Mouse (Mus musculus) CH12.LX (cell line): ENCODE results near the gene Runx2. TPM values are rescaled to one million over a fixed set of nuclear protein-coding genes. Genes with fewer than 3 reads are reported as not detected.

Experiments
- DNase-seq: peaks from one replicate; pipeline ENCODE4 v3.0.0-alpha.2; 2013; ENCODE audit errors: extremely low read depth
- H3K27ac ChIP-seq: 2 replicates; pipeline ENCODE4 v1.5.1; 2012; ENCODE audit warnings: low read depth, mild to moderate bottlenecking, control low read depth, moderate library complexity; ENCODE audit not compliant: insufficient read depth
- H3K27me3 ChIP-seq: replicated peaks from 2 replicates; pipeline ENCODE3; 2012; ENCODE audit warnings: inconsistent platforms
- H3K36me3 ChIP-seq, 2 experiments: replicated peaks in 1 of 2; 2 replicates each; pipeline versions ENCODE3 to v1.6.1; 2012; ENCODE audit warnings: inconsistent platforms in 1 of 2, low read length in 1 of 2, mild to moderate bottlenecking in 1 of 2, mixed read lengths in 1 of 2, moderate library complexity in 1 of 2; ENCODE audit not compliant: control insufficient read depth in 1 of 2, insufficient read depth in 1 of 2
- H3K4me1 ChIP-seq, 2 experiments: 2 replicates each; pipeline ENCODE4 v1.6.1; 2012; ENCODE audit warnings: inconsistent platforms in 1 of 2, moderate library complexity in 1 of 2; ENCODE audit not compliant: insufficient read depth in 2 of 2, control insufficient read depth in 1 of 2
- H3K4me2 ChIP-seq: 2 replicates; pipeline ENCODE4 v1.6.1; 2012; ENCODE audit warnings: low read depth, mild to moderate bottlenecking, control low read depth; ENCODE audit not compliant: poor library complexity, insufficient read depth, severe bottlenecking
- H3K4me3 ChIP-seq, 3 experiments: fragments of 150-350 bp in 1 of 3; sonication (generic) in 1 of 3; replicated peaks in 1 of 3; 2 replicates each; pipeline versions ENCODE3 to v1.5.1; 2011 to 2012; ENCODE audit warnings: low read depth in 2 of 3, low read length in 2 of 3, mild to moderate bottlenecking in 2 of 3, moderate library complexity in 2 of 3, control low read depth in 1 of 3, improper control_type of control experiment in 1 of 3, inconsistent platforms in 1 of 3, mixed read lengths in 1 of 3; ENCODE audit not compliant: poor library complexity in 1 of 3
- H3K79me2 ChIP-seq: replicated peaks from 2 replicates; pipeline ENCODE4 v1.6.1; 2012; ENCODE audit warnings: mild to moderate bottlenecking, moderate library complexity; ENCODE audit not compliant: control insufficient read depth, poor library complexity, insufficient read depth, severe bottlenecking; ENCODE audit errors: extremely low read depth
- H3K9ac ChIP-seq: 2 replicates; pipeline ENCODE4 v1.6.1; 2012; ENCODE audit warnings: low read depth, mild to moderate bottlenecking, control low read depth, moderate library complexity; ENCODE audit not compliant: insufficient read depth
- H3K9me3 ChIP-seq: replicated peaks from 2 replicates; pipeline ENCODE3; 2012; ENCODE audit warnings: low read length, inconsistent platforms, mixed read lengths
- CHD2 ChIP-seq: IDR thresholded peaks from 2 replicates; pipeline ENCODE4 v1.6.1; 2011; ENCODE audit warnings: low read length, improper control_type of control experiment
- CTCF ChIP-seq, 2 experiments: IDR thresholded peaks in 1 of 2; conservative IDR thresholded peaks in 1 of 2; 2 replicates each; pipeline ENCODE4 v1.5.1; 2011 to 2012; ENCODE audit warnings: low read depth in 2 of 2, low read length in 2 of 2, improper control_type of control experiment in 1 of 2, inconsistent platforms in 1 of 2, mild to moderate bottlenecking in 1 of 2, moderate library complexity in 1 of 2
- E2F4 ChIP-seq: IDR thresholded peaks from 2 replicates; pipeline ENCODE4 v1.6.1; 2011; ENCODE audit warnings: low read depth, low read length, improper control_type of control experiment; ENCODE audit not compliant: insufficient replicate concordance
- ELF1 ChIP-seq: IDR thresholded peaks from 2 replicates; pipeline ENCODE4 v1.6.1; 2014; ENCODE audit warnings: low read depth, mild to moderate bottlenecking, inconsistent platforms, low read length, improper control_type of control experiment
- EP300 ChIP-seq: IDR thresholded peaks from 2 replicates; pipeline ENCODE4 v1.6.1; 2011; ENCODE audit warnings: low read length, improper control_type of control experiment
- ETS1 ChIP-seq: conservative IDR thresholded peaks from 2 replicates; pipeline ENCODE4 v1.6.1; 2012; ENCODE audit warnings: low read depth, mild to moderate bottlenecking, inconsistent platforms, low read length, improper control_type of control experiment, moderate library complexity
- GABPA ChIP-seq: IDR thresholded peaks from 2 replicates; pipeline ENCODE4 v1.6.1; 2012; ENCODE audit warnings: low read depth, low read length, improper control_type of control experiment, inconsistent platforms; ENCODE audit not compliant: insufficient replicate concordance
- JUN ChIP-seq: IDR thresholded peaks from 2 replicates; pipeline ENCODE4 v1.6.1; 2011; ENCODE audit warnings: low read depth, mild to moderate bottlenecking, low read length, improper control_type of control experiment, moderate library complexity; ENCODE audit not compliant: insufficient read depth
- MEF2A ChIP-seq: IDR thresholded peaks from 2 replicates; pipeline ENCODE4 v1.6.1; 2014; ENCODE audit warnings: low read depth, mild to moderate bottlenecking, inconsistent platforms, low read length, improper control_type of control experiment, borderline replicate concordance
- MXI1 ChIP-seq: IDR thresholded peaks from 2 replicates; pipeline ENCODE4 v1.6.1; 2011; ENCODE audit warnings: mild to moderate bottlenecking, low read depth, low read length, improper control_type of control experiment
- MYC ChIP-seq: IDR thresholded peaks from 2 replicates; pipeline ENCODE4 v1.6.1; 2011; ENCODE audit warnings: low read depth, mild to moderate bottlenecking, improper control_type of control experiment, low read length
- NELFE ChIP-seq: IDR thresholded peaks from 2 replicates; pipeline ENCODE4 v1.6.1; 2011; ENCODE audit warnings: low read depth, low read length, improper control_type of control experiment
- NRF1 ChIP-seq: IDR thresholded peaks from 2 replicates; pipeline ENCODE4 v1.6.1; 2014; ENCODE audit warnings: low read depth, mild to moderate bottlenecking, inconsistent platforms, low read length, improper control_type of control experiment, moderate library complexity
- PAX5 ChIP-seq: IDR thresholded peaks from 2 replicates; pipeline ENCODE4 v1.6.1; 2012; ENCODE audit warnings: low read length, inconsistent platforms, mixed read lengths
- POLR2A ChIP-seq: IDR thresholded peaks from 2 replicates; pipeline ENCODE4 v1.6.1; 2011; ENCODE audit warnings: low read depth, mild to moderate bottlenecking, improper control_type of control experiment, low read length
- POLR2AphosphoS2 ChIP-seq: IDR thresholded peaks from 2 replicates; pipeline ENCODE4 v1.6.1; 2011; ENCODE audit warnings: low read depth, low read length, improper control_type of control experiment
- RCOR1 ChIP-seq: conservative IDR thresholded peaks from 2 replicates; pipeline ENCODE4 v1.6.1; 2012; ENCODE audit warnings: low read depth, mild to moderate bottlenecking, inconsistent platforms, low read length, improper control_type of control experiment
- SIN3A ChIP-seq: IDR thresholded peaks from 2 replicates; pipeline ENCODE4 v1.6.1; 2012; ENCODE audit warnings: low read length, improper control_type of control experiment, inconsistent platforms
- TBP ChIP-seq: conservative IDR thresholded peaks from 2 replicates; pipeline ENCODE4 v1.6.1; 2011; ENCODE audit warnings: low read depth, low read length, improper control_type of control experiment
- UBTF ChIP-seq: IDR thresholded peaks from 2 replicates; pipeline ENCODE4 v1.6.1; 2012; ENCODE audit warnings: low read depth, mild to moderate bottlenecking, inconsistent platforms, low read length, improper control_type of control experiment, moderate library complexity
- USF1 ChIP-seq: IDR thresholded peaks from 2 replicates; pipeline ENCODE4 v1.6.1; 2014; ENCODE audit warnings: low read depth, mild to moderate bottlenecking, inconsistent platforms, low read length, improper control_type of control experiment
- ZC3H11A ChIP-seq: IDR thresholded peaks from 2 replicates; pipeline ENCODE4 v1.6.1; 2012; ENCODE audit warnings: low read depth, mild to moderate bottlenecking, inconsistent platforms, low read length, improper control_type of control experiment
- ZMIZ1 ChIP-seq: IDR thresholded peaks from 2 replicates; pipeline ENCODE4 v1.6.1; 2012; ENCODE audit warnings: low read depth, mild to moderate bottlenecking, inconsistent platforms, low read length, improper control_type of control experiment
- ZNF384 ChIP-seq: IDR thresholded peaks from 2 replicates; pipeline ENCODE4 v1.6.1; 2012; ENCODE audit warnings: low read depth, low read length, improper control_type of control experiment, inconsistent platforms
- dilution Hi-C: fragments of 300-500 bp; cut with MboI; formaldehyde crosslinking; loops from 2 replicates; pipeline ENCODE4 v1.14.3; 2020; ENCODE audit warnings: low sequenced_read_pairs; ENCODE audit not compliant: extremely low pct_unique_long_range_greater_than_20kb, extremely low pct_ligation_motif_present
- in situ Hi-C: fragments of 300-500 bp; cut with MboI; formaldehyde crosslinking; loops from 3 replicates; pipeline ENCODE4 v1.14.3; 2019; ENCODE audit warnings: low sequenced_read_pairs, low pct_ligation_motif_present, low pct_unique_long_range_greater_than_20kb, mixed read lengths
- polyA plus RNA-seq: library from polyadenylated mRNA; unstranded; fragments of >175 nt; gene quantifications from 2 replicates; pipeline ENCODE4 v1.2.1, GENCODE M21; 2012; ENCODE audit warnings: low read depth; ENCODE audit not compliant: insufficient read length
- total RNA-seq, 2 experiments: library from RNA; depleted of rRNA; stranded (reverse); fragments of 300-350 nt in 1 of 2; fragments of >200 nt in 1 of 2; gene quantifications; 2 replicates each; pipeline ENCODE4 v1.2.3; 2012 to 2014

Runx2 gene
- total and polyA plus RNA-seq, 3 experiments = 0.70 to 1.4 (median 1.1) TPM

DNA sequence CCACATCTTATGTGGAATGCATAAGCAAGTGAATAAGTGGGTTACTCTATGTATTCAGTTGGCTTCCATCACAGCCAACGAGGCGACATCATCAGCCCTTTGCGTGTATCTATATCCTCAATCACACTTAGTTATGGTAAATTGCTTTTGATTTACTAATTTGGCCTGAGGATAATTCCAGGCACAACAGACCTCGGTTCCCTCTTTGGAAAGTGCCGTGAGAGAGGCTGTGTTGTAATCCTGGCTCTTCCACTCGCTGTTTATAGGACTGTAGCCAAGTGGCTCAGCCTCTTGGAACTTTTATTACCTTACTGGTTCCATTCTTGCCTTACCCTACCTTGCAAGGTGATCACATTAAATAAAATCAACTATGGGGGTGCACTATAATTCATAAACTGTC is 229.8 kb downstream of the Runx2 start:
- H3K9me3 ChIP-seq = no peaks in the 10 kb centered on the region
- H3K36me3 ChIP-seq = no peaks in the 10 kb centered on the region
- H3K27me3 ChIP-seq = peaks cover 2% of the 10 kb centered on the region
- no peak for TF ChIP-seq E2F4
- no peak for TF ChIP-seq SIN3A
- no peak for TF ChIP-seq NELFE
- no peak for TF ChIP-seq RCOR1
- no peak for TF ChIP-seq CHD2
- TF ChIP-seq ZMIZ1 = no peak
- TF ChIP-seq ETS1 = no peak
- TF ChIP-seq PAX5 = no peak
- TF ChIP-seq CTCF (conservative IDR thresholded peaks at IDR 0.05 in 1 of 2, IDR thresholded peaks at IDR 0.05 in 1 of 2; ENCODE audit: low read depth in 2 of 2, low read length in 2 of 2) = no peak
- no peak for TF ChIP-seq POLR2AphosphoS2
- TF ChIP-seq POLR2A = no peak
- TF ChIP-seq, all 38 proteins: peak for 0
- no peak for DNase-seq
- no peak overlapping the region for H3K4me2 ChIP-seq
- H3K79me2 ChIP-seq = no peaks in the 10 kb centered on the region
- in situ Hi-C loops = no loop called here
- no peaks in the 10 kb centered on the region for H3K4me1 ChIP-seq
- no peak overlapping the region for H3K27ac ChIP-seq
- no peak overlapping the region for H3K9ac ChIP-seq
- no peak overlapping the region for H3K4me3 ChIP-seq
- dilution Hi-C loops = no loop called here

DNA sequence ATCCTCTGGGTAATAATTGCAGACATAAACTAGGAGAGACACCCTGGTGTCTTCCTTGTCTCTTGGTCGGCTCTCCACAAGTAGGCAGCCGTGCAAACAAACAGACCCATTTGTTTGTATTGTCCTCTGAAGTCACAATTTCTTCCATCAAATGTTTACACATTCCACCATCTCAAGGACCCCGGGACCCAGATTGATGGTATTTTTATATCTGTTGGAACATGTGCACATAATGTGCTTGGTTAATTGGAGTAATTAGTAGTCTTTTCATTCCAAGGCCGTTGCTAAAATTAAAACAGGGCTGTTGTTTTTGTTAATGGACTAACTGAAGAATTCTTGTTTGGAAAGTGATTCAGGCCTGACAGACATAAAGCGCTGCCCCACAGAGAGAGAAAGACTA is 236.8 kb downstream of the Runx2 start:
- in situ Hi-C loops (no loop called here), dilution Hi-C loops (no loop called here)
- peaks cover 0 to 3% of the 10 kb centered on the region in 2 experiments; a peak in 1 of 4 replicates for H3K4me1 ChIP-seq
- no peaks in the 10 kb centered on the region for H3K36me3 ChIP-seq
- TF ChIP-seq TBP = no peak
- TF ChIP-seq UBTF = no peak
- TF ChIP-seq JUN = no peak
- no peak for TF ChIP-seq RCOR1
- TF ChIP-seq MYC = no peak
- no peak for TF ChIP-seq POLR2A
- no peak for TF ChIP-seq GABPA
- no peak for TF ChIP-seq NRF1
- TF ChIP-seq MEF2A = no peak
- no peak for TF ChIP-seq CTCF (conservative IDR thresholded peaks at IDR 0.05 in 1 of 2, IDR thresholded peaks at IDR 0.05 in 1 of 2; ENCODE audit: low read depth in 2 of 2, low read length in 2 of 2)
- TF ChIP-seq MXI1 = no peak
- no peak for TF ChIP-seq SIN3A
- TF ChIP-seq ELF1 = no peak
- TF ChIP-seq USF1 = no peak
- no peak for TF ChIP-seq EP300
- TF ChIP-seq ZNF384 = no peak
- TF ChIP-seq ZC3H11A = no peak
- no peak for DNase-seq
- no peak overlapping the region for H3K4me3 ChIP-seq
- H3K27ac ChIP-seq = no peak overlapping the region
- no peaks in the 10 kb centered on the region for H3K9me3 ChIP-seq
- no peak overlapping the region for H3K9ac ChIP-seq
- no peaks in the 10 kb centered on the region for H3K79me2 ChIP-seq
- H3K4me2 ChIP-seq = no peak overlapping the region
- H3K27me3 ChIP-seq = no peaks in the 10 kb centered on the region
